Mouse (Mus musculus): ENCODE measurements around the gene Trir.

- TF ChIP-seq CTCF (IDR thresholded peaks at IDR 0.05; ENCODE audit: extremely low read depth, insufficient read depth, insufficient read length, insufficient replicate concordance) (no peak), POLR2A (IDR thresholded peaks at IDR 0.05; ENCODE audit: low read depth, low read length) (no peak)
These were observed 48.0 kb downstream of the Trir start for GRCm38 (mm10) chr8:85074617-85075016.

All from spleen, adult 2 months (tissue).